Mouse (Mus musculus): Measurements from ENCODE around the gene Rnf141. TPM values are rescaled to one million over a fixed set of nuclear protein-coding genes. Genes with fewer than 3 reads are reported as not detected.

Rnf141 gene
- polyA plus RNA-seq, 1 experiment from 2014 or later = 35.0 TPM

- Histone ChIP-seq H3K4me3 (ENCODE audit: low read depth, low read length) (no peak overlapping the region), H3K4me1 (replicated peaks; ENCODE audit: control insufficient read depth, insufficient read depth, low read length) (peaks cover 23% of the 10 kb centered on the region), H3K4me2 (no peak overlapping the region), H3K27me3 (replicated peaks; ENCODE audit: control insufficient read depth, insufficient read depth, low read length) (no peaks in the 10 kb centered on the region), H3K36me3 (ENCODE audit: control insufficient read depth, insufficient read depth, low read length) (peaks cover 5% of the 10 kb centered on the region; the same call in 1 of the 2 replicates), H3K27ac (ENCODE audit: low read depth, low read length) (no peak overlapping the region), H3K9ac (ENCODE audit: low read depth, low read length) (no peak overlapping the region), H3K9me3 (ENCODE audit: control insufficient read depth, low read length) (no peaks in the 10 kb centered on the region)
- no peak for DNase-seq (ENCODE audit: low spot score)
- 73% methylated on average over 8 of the region's 8 CpGs for WGBS
- ATAC-seq (replicated peaks; ENCODE audit: low FRiP score) = no peak
These were observed 59.3 kb downstream of the Rnf141 start for GRCm38 (mm10) chr7:110784965-110785364.

- Histone ChIP-seq H3K9me3 (ENCODE audit: control insufficient read depth, low read length) (no peaks in the 10 kb centered on the region), H3K4me1 (replicated peaks; ENCODE audit: control insufficient read depth, insufficient read depth, low read length) (peaks cover 37% of the 10 kb centered on the region), H3K4me2 (no peak overlapping the region), H3K27ac (ENCODE audit: low read depth, low read length) (no peak overlapping the region), H3K36me3 (ENCODE audit: control insufficient read depth, insufficient read depth, low read length) (peaks cover 7% of the 10 kb centered on the region; the same call in 1 of the 2 replicates), H3K27me3 (replicated peaks; ENCODE audit: control insufficient read depth, insufficient read depth, low read length) (no peaks in the 10 kb centered on the region), H3K4me3 (ENCODE audit: low read depth, low read length) (no peak overlapping the region), H3K9ac (ENCODE audit: low read depth, low read length) (no peak overlapping the region)
- DNase-seq (ENCODE audit: low spot score) (no peak), ATAC-seq (replicated peaks; ENCODE audit: low FRiP score) (no peak)
- WGBS = 66% methylated on average over 10 of the region's 10 CpGs
These were observed 61.3 kb downstream of the Rnf141 start for GRCm38 (mm10) chr7:110782845-110783478.

- Histone ChIP-seq H3K4me3 (ENCODE audit: low read depth, low read length) (no peak overlapping the region), H3K27ac (ENCODE audit: low read depth, low read length) (no peak overlapping the region), H3K36me3 (ENCODE audit: control insufficient read depth, insufficient read depth, low read length) (peaks cover 9% of the 10 kb centered on the region; the same call in 1 of the 2 replicates), H3K27me3 (replicated peaks; ENCODE audit: control insufficient read depth, insufficient read depth, low read length) (no peaks in the 10 kb centered on the region), H3K4me1 (replicated peaks; ENCODE audit: control insufficient read depth, insufficient read depth, low read length) (peaks cover 45% of the 10 kb centered on the region), H3K4me2 (no peak overlapping the region), H3K9ac (ENCODE audit: low read depth, low read length) (no peak overlapping the region), H3K9me3 (ENCODE audit: control insufficient read depth, low read length) (no peaks in the 10 kb centered on the region)
- DNase-seq (ENCODE audit: low spot score) (no peak), ATAC-seq (replicated peaks; ENCODE audit: low FRiP score) (no peak)
- 63% methylated on average over 7 of the region's 7 CpGs for WGBS
These were observed 62.1 kb downstream of the Rnf141 start for GRCm38 (mm10) chr7:110782135-110782534.

DNA sequence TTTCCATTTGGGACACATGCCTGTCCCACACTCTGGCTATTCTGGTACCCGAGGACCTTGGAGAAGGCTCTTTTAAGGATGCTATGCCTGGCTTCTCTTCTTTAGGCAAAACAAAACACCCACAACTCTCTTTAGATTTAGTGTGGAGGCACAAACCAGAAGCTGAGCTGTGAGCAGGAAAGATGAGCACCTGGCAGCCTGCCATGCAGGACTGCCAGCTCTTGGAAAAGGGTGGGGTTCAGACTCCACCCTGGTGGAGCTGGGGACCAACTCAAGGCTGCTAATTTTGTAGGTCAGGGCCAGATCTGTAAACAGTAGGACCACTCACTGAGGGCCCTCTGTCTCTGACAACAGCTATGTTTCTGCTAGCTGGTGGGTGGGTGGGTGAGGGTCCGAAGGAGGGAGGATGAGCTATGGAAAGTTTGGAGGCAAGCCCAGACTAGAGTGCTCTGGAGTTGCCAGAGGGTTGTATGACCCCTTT lies 63.0 kb downstream of the Rnf141 start:
- ATAC-seq (replicated peaks; ENCODE audit: low FRiP score) (peak; percentile 57), DNase-seq (ENCODE audit: low spot score) (no peak)
- peaks cover 9% of the 10 kb centered on the region; the same call in 1 of the 2 replicates for H3K36me3 ChIP-seq (ENCODE audit: control insufficient read depth, insufficient read depth, low read length)
- H3K4me2 ChIP-seq = peak overlapping the region; percentile 42
- no peak overlapping the region for H3K4me3 ChIP-seq (ENCODE audit: low read depth, low read length)
- H3K4me1 ChIP-seq (replicated peaks; ENCODE audit: control insufficient read depth, insufficient read depth, low read length) = peaks cover 54% of the 10 kb centered on the region
- no peak overlapping the region for H3K27ac ChIP-seq (ENCODE audit: low read depth, low read length)
- H3K27me3 ChIP-seq (replicated peaks; ENCODE audit: control insufficient read depth, insufficient read depth, low read length) = no peaks in the 10 kb centered on the region
- 0 out of 2 replicates have a peak overlapping the region, but pooled peaks have one; percentile 47 for H3K9ac ChIP-seq (ENCODE audit: low read depth, low read length)
- no peaks in the 10 kb centered on the region for H3K9me3 ChIP-seq (ENCODE audit: control insufficient read depth, low read length)
- 76% methylated on average over 2 of the region's 2 CpGs for WGBS

DNA sequence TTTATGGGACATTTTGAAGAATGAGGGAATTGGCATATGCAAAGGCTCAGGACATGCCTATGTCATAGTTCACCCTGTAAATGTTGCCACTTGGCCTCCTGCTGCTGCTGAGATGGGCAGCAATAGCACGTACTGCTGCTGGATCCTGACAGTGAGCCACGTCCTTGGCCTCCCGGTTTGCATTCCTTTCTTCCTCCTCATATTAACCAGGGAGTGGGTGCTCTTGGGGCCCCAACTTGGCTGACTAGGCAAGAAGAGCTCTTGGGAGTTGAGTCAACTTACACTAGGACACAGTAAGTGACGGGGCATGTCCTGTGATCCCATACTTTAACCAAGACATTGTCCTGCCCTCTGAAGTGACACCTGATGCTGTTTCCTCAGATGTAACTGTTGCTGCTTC lies 63.7 kb downstream of the Rnf141 start:
- WGBS = 80% methylated on average over 4 of the region's 4 CpGs
- Histone ChIP-seq H3K4me2 (no peak overlapping the region), H3K36me3 (ENCODE audit: control insufficient read depth, insufficient read depth, low read length) (peaks cover 9% of the 10 kb centered on the region; the same call in 1 of the 2 replicates), H3K9ac (ENCODE audit: low read depth, low read length) (0 out of 2 replicates have a peak overlapping the region, but pooled peaks have one; percentile 47), H3K4me3 (ENCODE audit: low read depth, low read length) (no peak overlapping the region), H3K4me1 (replicated peaks; ENCODE audit: control insufficient read depth, insufficient read depth, low read length) (peaks cover 60% of the 10 kb centered on the region), H3K27ac (ENCODE audit: low read depth, low read length) (peak overlapping the region; percentile 55; the same call in 1 of the 2 replicates), H3K9me3 (ENCODE audit: control insufficient read depth, low read length) (no peaks in the 10 kb centered on the region), H3K27me3 (replicated peaks; ENCODE audit: control insufficient read depth, insufficient read depth, low read length) (no peaks in the 10 kb centered on the region)
- no peak for ATAC-seq (replicated peaks; ENCODE audit: low FRiP score)
- no peak for DNase-seq (ENCODE audit: low spot score)

DNA sequence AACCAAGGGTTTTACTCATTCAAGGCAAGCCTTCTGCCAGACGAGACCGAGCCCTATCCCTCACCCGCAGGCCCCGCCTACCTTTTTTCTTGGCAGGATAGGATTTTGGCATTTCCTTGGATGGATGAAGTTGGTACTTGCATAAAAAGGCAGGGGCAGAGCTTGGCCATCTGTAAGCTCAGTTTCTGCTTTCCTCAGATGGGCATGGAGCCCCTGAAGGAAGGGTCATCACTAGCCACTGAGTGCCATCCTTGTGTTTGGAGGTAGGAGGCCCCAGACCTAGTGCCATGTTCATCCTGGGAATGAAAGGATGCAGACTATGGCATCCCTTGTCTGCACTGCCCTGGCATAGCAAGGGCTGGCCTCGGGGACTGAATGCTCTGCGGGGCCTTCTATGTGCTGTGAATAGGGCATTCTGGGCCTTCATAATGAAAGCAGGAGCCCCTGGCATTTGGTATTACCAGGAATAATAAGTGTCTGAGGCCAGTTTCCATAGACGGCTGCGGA lies 64.6 kb downstream of the Rnf141 start:
- H3K27ac ChIP-seq (ENCODE audit: low read depth, low read length) = peak overlapping the region; percentile 85; the same call in 1 of the 2 replicates
- H3K4me1 ChIP-seq (replicated peaks; ENCODE audit: control insufficient read depth, insufficient read depth, low read length) = peaks cover 65% of the 10 kb centered on the region
- H3K4me3 ChIP-seq (ENCODE audit: low read depth, low read length) = no peak overlapping the region
- ATAC-seq (replicated peaks; ENCODE audit: low FRiP score) (no peak), DNase-seq (ENCODE audit: low spot score) (no peak)
- no peaks in the 10 kb centered on the region for H3K27me3 ChIP-seq (replicated peaks; ENCODE audit: control insufficient read depth, insufficient read depth, low read length)
- WGBS = 89% methylated on average over 8 of the region's 8 CpGs
- no peak overlapping the region for H3K9ac ChIP-seq (ENCODE audit: low read depth, low read length)
- H3K36me3 ChIP-seq (ENCODE audit: control insufficient read depth, insufficient read depth, low read length) = peaks cover 9% of the 10 kb centered on the region; the same call in 1 of the 2 replicates
- H3K9me3 ChIP-seq (ENCODE audit: control insufficient read depth, low read length) = no peaks in the 10 kb centered on the region
- peak overlapping the region; percentile 48; the same call in 1 of the 2 replicates for H3K4me2 ChIP-seq

- Histone ChIP-seq H3K9ac (ENCODE audit: low read depth, low read length) (peak overlapping the region; percentile 40), H3K9me3 (ENCODE audit: control insufficient read depth, low read length) (no peaks in the 10 kb centered on the region), H3K4me3 (ENCODE audit: low read depth, low read length) (no peak overlapping the region), H3K27me3 (replicated peaks; ENCODE audit: control insufficient read depth, insufficient read depth, low read length) (no peaks in the 10 kb centered on the region), H3K36me3 (ENCODE audit: control insufficient read depth, insufficient read depth, low read length) (peaks cover 9% of the 10 kb centered on the region; the same call in 1 of the 2 replicates), H3K4me2 (peak overlapping the region; percentile 48), H3K4me1 (replicated peaks; ENCODE audit: control insufficient read depth, insufficient read depth, low read length) (peaks cover 69% of the 10 kb centered on the region), H3K27ac (ENCODE audit: low read depth, low read length) (peak overlapping the region; percentile 85)
- ATAC-seq (replicated peaks; ENCODE audit: low FRiP score) (peak; percentile 60), DNase-seq (ENCODE audit: low spot score) (no peak)
- 55% methylated on average over 7 of the region's 7 CpGs for WGBS
These were observed 65.3 kb downstream of the Rnf141 start for GRCm38 (mm10) chr7:110778933-110779332.

DNA sequence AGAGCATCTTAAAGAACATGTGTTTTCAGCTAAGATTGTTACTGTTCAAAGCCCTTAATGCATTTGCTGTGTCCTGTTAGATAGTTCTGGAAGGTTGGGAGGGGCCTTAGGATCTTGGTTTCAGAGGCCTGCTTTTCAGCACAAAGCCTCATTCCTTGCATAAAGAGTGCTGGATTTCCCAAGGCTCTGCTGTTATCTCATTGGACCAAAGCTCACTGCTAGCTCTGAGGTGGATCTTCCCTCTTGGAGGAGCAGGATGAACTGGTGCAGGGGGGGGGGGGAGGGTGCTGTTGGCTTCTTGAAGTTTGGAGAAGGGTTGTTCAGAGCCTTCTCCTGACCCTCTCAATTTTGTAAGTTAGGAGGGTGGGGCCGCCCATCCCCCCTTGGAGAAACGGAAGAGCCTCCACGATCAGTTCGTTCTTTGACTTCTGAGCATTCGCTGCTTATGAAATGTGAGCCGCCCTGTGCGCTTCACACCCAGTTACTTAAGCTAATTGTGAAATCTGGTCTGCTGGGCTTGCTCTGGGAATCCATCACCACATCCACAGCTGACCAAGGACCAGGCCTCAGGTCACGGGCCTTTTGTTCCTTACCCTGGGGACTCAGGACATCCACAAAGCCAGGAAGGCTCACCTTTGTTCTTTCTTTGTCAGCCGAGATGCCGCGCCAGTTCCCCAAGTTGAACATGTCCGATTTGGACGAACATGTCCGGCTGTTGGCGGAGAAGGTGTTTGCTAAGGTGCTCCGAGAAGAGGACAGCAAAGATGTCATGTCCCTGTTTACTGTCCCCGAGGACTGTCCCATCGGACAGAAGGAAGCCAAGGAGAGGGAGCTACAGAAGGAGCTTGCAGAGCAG lies 66.9 kb downstream of the Rnf141 start:
- Histone ChIP-seq H3K9ac (ENCODE audit: low read depth, low read length) (0 out of 2 replicates have a peak overlapping the region, but pooled peaks have one; percentile 1), H3K4me3 (ENCODE audit: low read depth, low read length) (no peak overlapping the region), H3K27me3 (replicated peaks; ENCODE audit: control insufficient read depth, insufficient read depth, low read length) (no peaks in the 10 kb centered on the region), H3K4me2 (peak overlapping the region; percentile 26), H3K4me1 (replicated peaks; ENCODE audit: control insufficient read depth, insufficient read depth, low read length) (peaks cover 85% of the 10 kb centered on the region), H3K36me3 (ENCODE audit: control insufficient read depth, insufficient read depth, low read length) (peaks cover 9% of the 10 kb centered on the region; the same call in 1 of the 2 replicates), H3K9me3 (ENCODE audit: control insufficient read depth, low read length) (no peaks in the 10 kb centered on the region), H3K27ac (ENCODE audit: low read depth, low read length) (peak overlapping the region; percentile 85)
- DNase-seq (ENCODE audit: low spot score) = no peak
- ATAC-seq (replicated peaks; ENCODE audit: low FRiP score) = no peak
- 88% methylated on average over 18 of the region's 18 CpGs for WGBS

Measured in liver, embryonic 11.5 days (tissue).